Mouse (Mus musculus) layer of hippocampus, postnatal 10 days (tissue): ENCODE results near the gene Tmem115. TPM values are rescaled to one million over a fixed set of nuclear protein-coding genes. Genes with fewer than 3 reads are reported as not detected.

Source experiments
- DNase-seq, 2 experiments: peaks; one replicate each; pipeline ENCODE4 v3.0.0; 2021; ENCODE audit warnings: low spot score in 2 of 2
- long read RNA-seq: library from polyadenylated mRNA; stranded (forward); transcript quantifications from one replicate; pipeline ENCODE4 v2.0.0, GENCODE M21; 2023
- total RNA-seq, 2 experiments: library from RNA; stranded (reverse); gene quantifications; 2 replicates each; pipeline ENCODE4 v1.2.3; 2021

The Tmem115 gene
- 10 to 100 TPM; 33.2 to 33.3 TPM for total RNA-seq
- long read RNA-seq, transcript Tmem115-201 (2 exons, 2,194 nt), result major isoform, 57 of 58 reads
- long read RNA-seq, partial matches to known transcripts, result 1 of 58 reads
- long read RNA-seq, other reads (novel, unspliced or antisense), result 0 of 58 reads

- peak; percentile 87 to 92 for DNase-seq
Observed at GRCm38 (mm10) chr9:107533791-107534407, at the start of gene Tmem115. Gene Tmem115 (plus strand): TSS chr9:107533945.

GRCm38 (mm10) chr9:107484302-107484701, 49.4 kb upstream of the Tmem115 start:
- DNase-seq, result peak; percentile 51 to 64

- DNase-seq, result no peak
Observed at GRCm38 (mm10) chr9:107484766-107485165, 49.0 kb upstream of the Tmem115 start.

- DNase-seq, result no peak
Observed at GRCm38 (mm10) chr9:107486086-107486485, 47.7 kb upstream of the Tmem115 start.

GRCm38 (mm10) chr9:107486507-107487225, 47.1 kb upstream of the Tmem115 start:
- DNase-seq, result no peak

- DNase-seq, result no peak
Observed at GRCm38 (mm10) chr9:107490146-107490545, 43.6 kb upstream of the Tmem115 start.

GRCm38 (mm10) chr9:107490625-107491024, 43.1 kb upstream of the Tmem115 start:
- DNase-seq, result no peak

- DNase-seq, result no peak
Observed at GRCm38 (mm10) chr9:107493511-107493910, 40.2 kb upstream of the Tmem115 start.

- no peak for DNase-seq
Observed at GRCm38 (mm10) chr9:107494238-107494637, 39.5 kb upstream of the Tmem115 start.

GRCm38 (mm10) chr9:107496359-107496758, 37.4 kb upstream of the Tmem115 start:
- DNase-seq, result no peak

- DNase-seq, result no peak
Observed at GRCm38 (mm10) chr9:107500708-107501286, 32.9 kb upstream of the Tmem115 start.

GRCm38 (mm10) chr9:107502131-107502846, 31.5 kb upstream of the Tmem115 start:
- no peak for DNase-seq

- DNase-seq, result peak; percentile 29 to 40
Observed at GRCm38 (mm10) chr9:107504662-107505537, 28.8 kb upstream of the Tmem115 start.

- peak; percentile 51 to 69 for DNase-seq
Observed at GRCm38 (mm10) chr9:107508266-107508665, 25.5 kb upstream of the Tmem115 start.

- DNase-seq, result no peak
Observed at GRCm38 (mm10) chr9:107510384-107511100, 23.2 kb upstream of the Tmem115 start.

GRCm38 (mm10) chr9:107511436-107511835, 22.3 kb upstream of the Tmem115 start:
- no peak for DNase-seq

GRCm38 (mm10) chr9:107512326-107512725, 21.4 kb upstream of the Tmem115 start:
- no peak for DNase-seq

- DNase-seq, result peak; percentile 92 to 94
Observed at GRCm38 (mm10) chr9:107514303-107514955, 19.3 kb upstream of the Tmem115 start.

GRCm38 (mm10) chr9:107520331-107520730, 13.4 kb upstream of the Tmem115 start:
- no peak for DNase-seq
